Mouse (Mus musculus) lung, adult 2 months (tissue): ENCODE data around the gene Rab5if.

Source experiments
- CTCF ChIP-seq: fragments of 200-500 bp; IDR thresholded peaks from 2 replicates; pipeline ENCODE4 v1.5.1; 2011; ENCODE audit warnings: mild to moderate bottlenecking, low read length, control low read depth; ENCODE audit not compliant: insufficient read depth
- POLR2A ChIP-seq: fragments of 200-500 bp; IDR thresholded peaks from 2 replicates; pipeline ENCODE4 v1.6.1; 2011; ENCODE audit warnings: low read depth, mild to moderate bottlenecking, control low read depth, low read length, borderline replicate concordance; ENCODE audit errors: extremely low read depth

DNA sequence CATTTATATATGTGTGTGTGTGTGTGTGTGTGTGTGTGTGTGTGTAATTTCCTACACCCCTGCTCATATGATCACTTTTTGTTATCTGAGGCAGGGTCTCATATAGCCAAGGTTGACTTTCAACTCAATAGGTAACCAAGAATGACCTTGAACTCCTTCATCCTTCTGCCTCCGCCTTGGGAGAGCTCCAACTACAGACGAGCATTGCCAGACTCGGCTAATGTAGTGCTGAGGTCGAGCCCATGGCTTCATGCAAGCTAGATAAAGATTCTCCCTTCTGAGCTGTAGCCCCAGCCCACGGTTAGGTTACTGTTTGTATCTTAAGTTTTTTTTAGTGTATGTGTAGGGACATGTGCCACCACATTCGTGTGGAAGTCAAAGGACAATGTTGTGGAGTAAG is 39.0 kb downstream of the Rab5if start:
- TF ChIP-seq CTCF (no peak), POLR2A (no peak)
